Mouse (Mus musculus) gastrocnemius, postnatal 4 days (tissue): ENCODE results near the gene Adamts4. TPM values are rescaled to one million over a fixed set of nuclear protein-coding genes. Genes with fewer than 3 reads are reported as not detected.

ENCODE experiments used
- DNase-seq, 2 experiments: peaks; one replicate each; pipeline ENCODE4 v3.0.0; 2021 to 2022; ENCODE audit warnings: low spot score in 2 of 2, mixed read lengths in 2 of 2
- total RNA-seq, 2 experiments: library from RNA; stranded (reverse); gene quantifications; 2 replicates each; pipeline ENCODE4 v1.2.3; 2021

Adamts4 gene
- total RNA-seq, 2 experiments from 2014 or later, result 12.1 to 12.5 TPM

GRCm38 (mm10) chr1:171251594-171252324 is 1.5 kb downstream of the Adamts4 start:
- DNase-seq, result peak in 1 of 2 experiments; percentile 69

GRCm38 (mm10) chr1:171252415-171252814 is 2.2 kb downstream of the Adamts4 start:
- DNase-seq, result no peak

GRCm38 (mm10) chr1:171256095-171256818 is 6.0 kb downstream of the Adamts4 start:
- no peak for DNase-seq

GRCm38 (mm10) chr1:171256937-171257548 is 6.8 kb downstream of the Adamts4 start:
- DNase-seq, result peak in 1 of 2 experiments; percentile 62

- no peak for DNase-seq
These were observed 7.6 kb downstream of the Adamts4 start for GRCm38 (mm10) chr1:171257781-171258180.

GRCm38 (mm10) chr1:171258921-171259320 is 8.7 kb downstream of the Adamts4 start:
- DNase-seq, result no peak

GRCm38 (mm10) chr1:171260316-171260715 is 10.1 kb downstream of the Adamts4 start:
- no peak for DNase-seq

- DNase-seq, result peak in 1 of 2 experiments; percentile 75
These were observed 12.4 kb downstream of the Adamts4 start for GRCm38 (mm10) chr1:171262594-171263130.

- peak in 1 of 2 experiments; percentile 56 for DNase-seq
These were observed 13.0 kb downstream of the Adamts4 start for GRCm38 (mm10) chr1:171263185-171263611.

- DNase-seq, result no peak
These were observed 13.6 kb downstream of the Adamts4 start for GRCm38 (mm10) chr1:171263666-171264461.

- DNase-seq, result no peak
These were observed 15.9 kb downstream of the Adamts4 start for GRCm38 (mm10) chr1:171265971-171266744.

- DNase-seq, result no peak
These were observed 18.1 kb downstream of the Adamts4 start for GRCm38 (mm10) chr1:171268341-171268740.

- DNase-seq, result peak; percentile 93 to 95
These were observed 19.8 kb downstream of the Adamts4 start, which contains the start of gene B4galt3 for GRCm38 (mm10) chr1:171269848-171270572. TSS of gene B4galt3 (plus strand) at chr1:171270328.

- no peak for DNase-seq
These were observed 20.3 kb downstream of the Adamts4 start for GRCm38 (mm10) chr1:171270573-171270900.

- DNase-seq, result no peak
These were observed 21.0 kb downstream of the Adamts4 start for GRCm38 (mm10) chr1:171271196-171271595.

- DNase-seq, result no peak
These were observed 21.4 kb downstream of the Adamts4 start for GRCm38 (mm10) chr1:171271622-171272021.

- no peak for DNase-seq
These were observed 21.9 kb downstream of the Adamts4 start for GRCm38 (mm10) chr1:171272086-171272485.

GRCm38 (mm10) chr1:171274171-171274570 is 23.9 kb downstream of the Adamts4 start:
- DNase-seq, result no peak

- no peak for DNase-seq
These were observed 25.0 kb downstream of the Adamts4 start for GRCm38 (mm10) chr1:171275144-171275734.
